Mouse (Mus musculus): Measurements from ENCODE around the gene Psmc4. TPM values are rescaled to one million over a fixed set of nuclear protein-coding genes. Genes with fewer than 3 reads are reported as not detected.

The Psmc4 gene
- total RNA-seq (2018; cell fraction: chromatin; rRNA removed) = 100 to 1,000 TPM in 12 of 26 experiments, 10 to 100 TPM in 14; 39.6 to 128 (median 98.3) TPM
- total RNA-seq (2018; cell fraction: cytosol; rRNA removed) = 100 to 1,000 TPM in 11 of 26 experiments, 10 to 100 TPM in 15; 74.7 to 132 (median 97.7) TPM
- total RNA-seq (2018; cell fraction: nucleus; rRNA removed) = 10 to 100 TPM; 37.0 to 95.5 (median 69.4) TPM
- 88.3 to 136 TPM (median 104 TPM) in 3 replicates for polyA plus RNA-seq (2018)

GRCm38 (mm10) chr7:28049476-28050409, at the start of gene Psmc4:
Psmc4 (minus strand) TSS chr7:28050101.
- Histone ChIP-seq H3K36me3 (ENCODE audit: inconsistent target) (peaks cover 41% of the 10 kb centered on the region), H3K79me2 (ENCODE audit: inconsistent target) (peaks cover 19% of the 10 kb centered on the region), H3K4me3 (ENCODE audit: inconsistent target) (peak within 1 kb of the TSS; percentile 99), H3K27ac (peak within 1 kb of the TSS; percentile 65)
- under 1% methylated on average over 52 of the region's 52 CpGs for WGBS (ENCODE audit: missing documents)

DNA sequence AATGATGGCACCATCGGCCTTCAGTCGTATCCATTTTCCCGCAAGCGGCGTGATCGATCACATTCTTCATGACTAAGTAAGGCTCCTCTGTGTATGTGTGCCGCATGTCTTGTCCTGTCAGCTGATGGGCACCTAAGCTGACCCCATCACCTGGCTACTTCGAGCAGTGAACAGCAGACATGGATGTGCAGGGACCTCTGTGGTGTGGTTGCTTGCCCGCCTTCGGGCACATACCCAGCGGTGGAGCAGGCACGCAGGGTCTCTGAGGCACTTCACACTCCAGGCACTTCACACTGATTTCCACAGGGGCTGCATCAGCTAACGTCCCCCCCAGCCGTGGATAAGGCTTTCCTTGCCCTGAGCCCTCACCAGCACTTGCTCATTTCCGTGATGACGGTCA, 49.2 kb upstream of the Psmc4 start:
- no peak overlapping the region for H3K4me3 ChIP-seq (ENCODE audit: inconsistent target)
- WGBS (ENCODE audit: missing documents) = 93% methylated on average over 16 of the region's 16 CpGs
- no peaks in the 10 kb centered on the region for H3K36me3 ChIP-seq (ENCODE audit: inconsistent target)
- no peaks in the 10 kb centered on the region for H3K79me2 ChIP-seq (ENCODE audit: inconsistent target)
- no peak overlapping the region for H3K27ac ChIP-seq

DNA sequence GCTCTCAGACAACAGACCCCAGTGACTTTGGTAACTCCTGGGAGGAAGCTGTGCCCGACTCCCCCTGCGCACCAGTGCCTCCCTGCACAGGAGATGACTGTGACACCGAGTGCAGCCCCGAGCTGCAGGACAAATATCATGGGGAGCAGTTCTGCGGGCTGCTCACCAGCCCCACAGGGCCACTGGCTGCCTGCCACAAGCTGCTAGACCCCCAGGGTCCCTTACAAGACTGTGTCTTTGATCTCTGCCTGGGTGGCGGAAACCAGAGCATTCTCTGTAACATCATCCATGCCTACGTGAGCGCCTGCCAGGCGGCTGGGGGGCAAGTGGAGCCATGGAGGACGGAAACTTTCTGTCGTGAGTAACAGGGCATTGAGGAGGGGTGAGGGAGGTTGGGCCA, 43.6 kb upstream of the Psmc4 start:
- Histone ChIP-seq H3K79me2 (ENCODE audit: inconsistent target) (no peaks in the 10 kb centered on the region), H3K4me3 (ENCODE audit: inconsistent target) (no peak overlapping the region), H3K36me3 (ENCODE audit: inconsistent target) (no peaks in the 10 kb centered on the region), H3K27ac (no peak overlapping the region)
- WGBS (ENCODE audit: missing documents) = 58% methylated on average over 11 of the region's 11 CpGs

- Histone ChIP-seq H3K79me2 (ENCODE audit: inconsistent target) (no peaks in the 10 kb centered on the region), H3K27ac (no peak overlapping the region), H3K36me3 (ENCODE audit: inconsistent target) (no peaks in the 10 kb centered on the region), H3K4me3 (ENCODE audit: inconsistent target) (no peak overlapping the region)
- WGBS (ENCODE audit: missing documents) = 86% methylated on average over 16 of the region's 16 CpGs
Observed at GRCm38 (mm10) chr7:28086236-28086635, 36.3 kb upstream of the Psmc4 start.

GRCm38 (mm10) chr7:28084215-28084614, 34.3 kb upstream of the Psmc4 start:
- WGBS (ENCODE audit: missing documents) = 88% methylated on average over 7 of the region's 7 CpGs
- Histone ChIP-seq H3K36me3 (ENCODE audit: inconsistent target) (no peaks in the 10 kb centered on the region), H3K79me2 (ENCODE audit: inconsistent target) (no peaks in the 10 kb centered on the region), H3K4me3 (ENCODE audit: inconsistent target) (no peak overlapping the region), H3K27ac (no peak overlapping the region)

GRCm38 (mm10) chr7:28070531-28071298, 20.8 kb upstream of the Psmc4 start, which contains the start of gene Fcgbp:
Fcgbp (plus strand) TSS chr7:28071236.
- no peak within 1 kb of the TSS for H3K4me3 ChIP-seq (ENCODE audit: inconsistent target)
- WGBS (ENCODE audit: missing documents) = 87% methylated on average over 21 of the region's 21 CpGs
- no peaks in the 10 kb centered on the region for H3K79me2 ChIP-seq (ENCODE audit: inconsistent target)

DNA sequence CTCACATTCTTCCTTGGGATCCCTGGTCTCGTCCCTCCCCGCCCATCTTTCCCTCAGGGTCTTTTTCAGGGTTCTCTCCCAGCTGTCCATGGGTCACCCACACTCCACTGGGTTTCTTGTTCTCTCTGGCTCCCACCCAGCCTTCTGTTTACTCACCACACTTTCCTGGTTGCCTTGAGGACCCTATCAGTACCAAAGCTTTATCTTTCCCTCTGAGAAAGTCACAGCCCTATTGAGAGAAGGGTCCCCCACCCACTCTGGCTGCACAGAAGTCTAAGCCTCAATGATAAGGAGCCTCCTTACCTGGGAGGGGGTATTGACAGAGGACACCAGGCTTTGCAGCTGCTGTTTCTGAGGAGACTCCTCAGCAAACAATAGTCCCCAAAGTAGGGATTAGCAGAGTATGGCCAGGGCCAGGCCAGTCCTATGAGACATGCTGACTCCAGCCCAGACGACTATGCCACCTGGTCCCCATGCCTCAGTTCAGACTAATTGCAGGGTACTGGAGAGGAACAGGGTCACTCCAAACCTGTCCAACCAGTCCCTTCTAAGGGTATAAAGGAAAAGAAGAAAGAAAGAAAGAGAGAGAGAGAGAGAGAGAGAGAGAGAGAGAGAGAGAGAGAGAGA, 19.8 kb upstream of the Psmc4 start:
- 53% methylated on average over 3 of the region's 3 CpGs for WGBS (ENCODE audit: missing documents)
- H3K79me2 ChIP-seq (ENCODE audit: inconsistent target) = no peaks in the 10 kb centered on the region

More at GRCm38 (mm10) chr7:28070531-28071298, 20.8 kb upstream of the Psmc4 start, which contains the start of gene Fcgbp:
- no peaks in the 10 kb centered on the region for H3K36me3 ChIP-seq (ENCODE audit: inconsistent target)
- no peak within 1 kb of the TSS for H3K27ac ChIP-seq

GRCm38 (mm10) chr7:28068661-28069060, 18.8 kb upstream of the Psmc4 start:
- Histone ChIP-seq H3K79me2 (ENCODE audit: inconsistent target) (no peaks in the 10 kb centered on the region), H3K4me3 (ENCODE audit: inconsistent target) (no peak overlapping the region), H3K27ac (no peak overlapping the region), H3K36me3 (ENCODE audit: inconsistent target) (no peaks in the 10 kb centered on the region)
- 92% methylated on average over 3 of the region's 3 CpGs for WGBS (ENCODE audit: missing documents)

More for the DNA sequence above, 19.8 kb upstream of the Psmc4 start:
- no peak overlapping the region for H3K27ac ChIP-seq
- no peak overlapping the region for H3K4me3 ChIP-seq (ENCODE audit: inconsistent target)
- H3K36me3 ChIP-seq (ENCODE audit: inconsistent target) = no peaks in the 10 kb centered on the region

DNA sequence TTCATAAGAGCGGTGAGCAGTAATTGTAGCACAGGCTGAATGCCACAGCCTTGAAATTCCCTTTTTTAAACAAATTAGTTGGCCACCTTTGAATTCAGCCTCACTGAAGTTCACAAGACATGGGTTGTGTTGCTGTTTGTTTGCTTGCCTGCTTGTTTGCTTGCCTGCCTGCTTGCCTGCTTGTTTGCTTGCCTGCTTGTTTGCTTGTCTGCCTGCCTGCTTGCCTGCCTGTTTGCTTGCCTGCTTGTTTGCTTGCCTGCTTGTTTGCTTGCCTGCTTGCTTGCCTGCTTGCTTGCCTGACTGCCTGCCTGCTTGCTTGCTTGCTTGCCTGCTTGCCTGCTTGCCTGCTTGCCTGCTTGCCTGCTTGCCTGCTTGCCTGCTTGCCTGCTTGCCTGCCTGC, 10.1 kb upstream of the Psmc4 start:
- H3K27ac ChIP-seq = no peak overlapping the region
- no peaks in the 10 kb centered on the region for H3K36me3 ChIP-seq (ENCODE audit: inconsistent target)
- 87% methylated on average over 1 of the region's 1 CpGs for WGBS (ENCODE audit: missing documents)
- H3K4me3 ChIP-seq (ENCODE audit: inconsistent target) = no peak overlapping the region
- H3K79me2 ChIP-seq (ENCODE audit: inconsistent target) = no peaks in the 10 kb centered on the region

DNA sequence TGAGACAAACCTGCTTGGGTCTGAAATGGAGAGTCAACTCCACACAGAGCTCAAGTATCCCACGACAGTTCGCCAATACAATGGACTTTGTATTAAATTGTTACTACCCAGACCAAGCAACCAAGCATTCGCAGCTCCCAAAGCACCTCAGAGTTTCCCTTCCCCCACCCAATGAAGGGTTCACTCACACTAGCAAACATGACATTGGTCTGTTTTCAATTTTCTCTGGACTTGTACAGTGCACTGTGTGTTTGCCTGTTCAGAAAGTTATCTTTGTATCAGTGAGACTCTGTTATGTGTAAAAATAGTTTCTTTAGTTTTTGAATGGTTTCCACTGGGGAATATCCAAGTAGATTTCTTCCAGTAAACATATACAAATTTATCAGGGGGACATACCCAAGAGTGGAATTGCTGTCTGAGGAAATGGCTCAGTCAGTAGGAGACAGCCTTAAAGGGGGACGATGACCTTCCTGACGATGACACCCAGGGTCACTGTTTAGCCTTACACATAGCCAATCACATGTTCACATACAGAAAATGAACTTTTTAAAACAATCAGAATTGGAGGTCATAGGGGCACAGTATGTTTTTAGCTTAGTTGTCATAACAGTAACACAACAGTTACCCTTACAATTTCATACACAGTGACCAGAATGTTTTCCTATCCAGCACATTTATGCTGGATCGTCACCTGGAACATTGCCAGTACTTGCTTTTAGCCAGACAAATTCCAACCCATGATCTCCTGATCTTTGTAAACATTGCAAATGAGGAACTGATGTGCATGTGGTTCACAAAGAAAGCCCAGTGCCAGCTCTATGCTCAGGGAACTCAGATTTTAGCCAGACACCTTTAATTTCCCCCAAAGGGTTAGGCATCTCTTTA, 3.4 kb upstream of the Psmc4 start:
- no peak overlapping the region for H3K4me3 ChIP-seq (ENCODE audit: inconsistent target)
- H3K36me3 ChIP-seq (ENCODE audit: inconsistent target) = 0 out of 2 replicates have a peak, but pooled peaks cover 6% of the 10 kb centered on the region
- 87% methylated on average over 6 of the region's 6 CpGs for WGBS (ENCODE audit: missing documents)
- H3K79me2 ChIP-seq (ENCODE audit: inconsistent target) = peaks cover 16% of the 10 kb centered on the region
- H3K27ac ChIP-seq = peak overlapping the region; percentile 35

DNA sequence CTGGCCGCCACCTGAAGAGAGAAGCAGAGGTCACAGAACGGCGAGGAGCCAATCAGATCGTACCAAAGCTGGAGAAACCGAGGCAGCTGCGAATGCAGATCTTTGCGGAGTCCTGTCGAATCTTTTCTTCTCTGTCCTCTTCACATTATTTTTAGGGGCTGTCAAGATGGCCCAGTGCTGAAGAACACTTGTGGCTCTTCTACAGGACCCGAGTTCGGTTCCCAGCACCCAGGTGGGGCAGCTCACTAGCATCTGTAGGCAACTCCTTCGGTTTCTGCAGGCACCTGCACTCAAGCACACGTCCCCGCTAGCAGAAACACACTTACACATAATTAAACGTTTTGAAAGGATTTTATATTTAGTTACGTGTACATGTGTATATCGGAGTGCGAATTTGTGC, 683 bp upstream of the Psmc4 start:
- H3K4me3 ChIP-seq (ENCODE audit: inconsistent target) = no peak overlapping the region
- H3K36me3 ChIP-seq (ENCODE audit: inconsistent target) = peaks cover 33% of the 10 kb centered on the region; the same call in 1 of the 2 replicates
- H3K27ac ChIP-seq = no peak overlapping the region
- H3K79me2 ChIP-seq (ENCODE audit: inconsistent target) = peaks cover 19% of the 10 kb centered on the region
- 64% methylated on average over 17 of the region's 17 CpGs for WGBS (ENCODE audit: missing documents)

- WGBS (ENCODE audit: missing documents) = 89% methylated on average over 3 of the region's 4 CpGs
- Histone ChIP-seq H3K27ac (no peak overlapping the region), H3K36me3 (ENCODE audit: inconsistent target) (peaks cover 86% of the 10 kb centered on the region)
Observed at GRCm38 (mm10) chr7:28044524-28044923, 5.4 kb downstream of the Psmc4 start.

GRCm38 (mm10) chr7:28014445-28014810, 35.5 kb downstream of the Psmc4 start:
- peaks cover 9% of the 10 kb centered on the region; the same call in 1 of the 2 replicates for H3K79me2 ChIP-seq (ENCODE audit: inconsistent target)
- 25% methylated on average over 7 of the region's 7 CpGs for WGBS (ENCODE audit: missing documents)
- peak overlapping the region; percentile 24; the same call in 1 of the 2 replicates for H3K27ac ChIP-seq
- H3K36me3 ChIP-seq (ENCODE audit: inconsistent target) = no peaks in the 10 kb centered on the region
- H3K4me3 ChIP-seq (ENCODE audit: inconsistent target) = peak overlapping the region; percentile 93

More at GRCm38 (mm10) chr7:28044524-28044923, 5.4 kb downstream of the Psmc4 start:
- Histone ChIP-seq H3K79me2 (ENCODE audit: inconsistent target) (peaks cover 15% of the 10 kb centered on the region), H3K4me3 (ENCODE audit: inconsistent target) (no peak overlapping the region)
